Mouse (Mus musculus) heart, postnatal 0 days (tissue): ENCODE measurements at regions not wholly inside any gene's neighbourhood (a gene's known extent, or its start where the extent isn't known, plus 50 kb on each side); places are given as distances from the start of the nearest gene placed in this dataset.

Experiments used
- ATAC-seq: fragments of 200-750 bp; cut with Nextera tagmentation; 2 replicates; pipeline ENCODE4 v1.8.0; 2017; ENCODE audit warnings: low read depth, moderate number of reproducible peaks, moderate library complexity; ENCODE audit not compliant: insufficient read depth
- DNase-seq: peaks from one replicate; pipeline ENCODE4 v3.0.0-alpha.2; 2016; ENCODE audit warnings: low spot score
- H3K27ac ChIP-seq: fragments of 300-500 bp; sonication (generic); 2 replicates; pipeline ENCODE4 v1.5.1; 2014; ENCODE audit warnings: low read depth, mild to moderate bottlenecking
- H3K27me3 ChIP-seq: fragments of 300-500 bp; sonication (generic); 2 replicates; pipeline ENCODE4 v1.6.1; 2014; ENCODE audit warnings: low read length, mixed read lengths; ENCODE audit not compliant: control insufficient read depth, insufficient read depth
- H3K36me3 ChIP-seq: fragments of 300-500 bp; sonication (generic); replicated peaks from 2 replicates; pipeline ENCODE4 v1.6.1; 2014; ENCODE audit warnings: low read length, mixed read lengths; ENCODE audit not compliant: control insufficient read depth, insufficient read depth
- H3K4me1 ChIP-seq: fragments of 300-500 bp; sonication (generic); 2 replicates; pipeline ENCODE4 v1.6.1; 2014; ENCODE audit warnings: antibody characterized with exemption; ENCODE audit not compliant: control insufficient read depth, insufficient read depth
- H3K4me2 ChIP-seq: fragments of 300-500 bp; sonication (generic); 2 replicates; pipeline ENCODE4 v1.6.1; 2014; ENCODE audit warnings: low read depth, mild to moderate bottlenecking, low read length, moderate library complexity
- H3K4me3 ChIP-seq: fragments of 300-500 bp; sonication (generic); 2 replicates; pipeline ENCODE4 v1.5.1; 2014; ENCODE audit warnings: low read depth, low read length
- H3K9ac ChIP-seq: fragments of 300-500 bp; sonication (generic); replicated peaks from 2 replicates; pipeline ENCODE4 v1.6.1; 2014; ENCODE audit warnings: low read depth, low read length, mixed read lengths
- H3K9me3 ChIP-seq: fragments of 300-500 bp; sonication (generic); replicated peaks from 2 replicates; pipeline ENCODE4 v1.6.1; 2016; ENCODE audit warnings: low read length; ENCODE audit not compliant: control insufficient read depth
- CTCF ChIP-seq: IDR thresholded peaks from 2 replicates; pipeline ENCODE4 v1.5.1; 2016; ENCODE audit warnings: antibody characterized with exemption, control low read depth, low read depth
- EP300 ChIP-seq: IDR thresholded peaks from 2 replicates; pipeline ENCODE4 v1.6.1; 2016; ENCODE audit warnings: antibody characterized with exemption, low read depth
- WGBS: fragments of 180-500 bp; shearing (Covaris S2); extraction: QIAGEN DNeasy Blood & Tissue Kit; methylation state at CpG from one replicate; pipeline ENCODE4 v1.1.7; 2014; 5-methylcytosine and 5-hydroxymethylcytosine counted together

- H3K4me2 ChIP-seq, result no peak overlapping the region
- 71% methylated on average over 11 of the region's 11 CpGs for WGBS
- H3K9ac ChIP-seq, result no peak overlapping the region
- no peak overlapping the region for H3K27ac ChIP-seq
- DNase-seq (no peak), ATAC-seq (no peak)
- H3K9me3 ChIP-seq, result no peaks in the 10 kb centered on the region
- H3K4me3 ChIP-seq, result no peak overlapping the region
- H3K36me3 ChIP-seq, result no peaks in the 10 kb centered on the region
- TF ChIP-seq EP300 (no peak), CTCF (no peak)
- H3K4me1 ChIP-seq, result peaks cover 4% of the 10 kb centered on the region; the same call in 1 of the 2 replicates
- no peaks in the 10 kb centered on the region for H3K27me3 ChIP-seq
Measured at GRCm38 (mm10) chr12:54442408-54442807, 214.0 kb downstream of the Sptssa start.

- Histone ChIP-seq H3K4me3 (no peak overlapping the region), H3K4me1 (peaks cover 4% of the 10 kb centered on the region; the same call in 1 of the 2 replicates), H3K27me3 (no peaks in the 10 kb centered on the region), H3K9ac (no peak overlapping the region), H3K4me2 (no peak overlapping the region), H3K27ac (no peak overlapping the region), H3K36me3 (no peaks in the 10 kb centered on the region), H3K9me3 (no peaks in the 10 kb centered on the region)
- DNase-seq, result no peak
- WGBS, result 82% methylated on average over 6 of the region's 6 CpGs
- TF ChIP-seq CTCF (no peak), EP300 (no peak)
- ATAC-seq, result no peak
Measured at GRCm38 (mm10) chr12:54440851-54441593, 215.4 kb downstream of the Sptssa start.

- Histone ChIP-seq H3K36me3 (no peaks in the 10 kb centered on the region), H3K4me3 (no peak overlapping the region), H3K9me3 (no peaks in the 10 kb centered on the region), H3K9ac (no peak overlapping the region), H3K4me1 (peaks cover 4% of the 10 kb centered on the region; the same call in 1 of the 2 replicates), H3K27ac (no peak overlapping the region), H3K4me2 (no peak overlapping the region), H3K27me3 (no peaks in the 10 kb centered on the region)
- 87% methylated on average over 4 of the region's 4 CpGs for WGBS
- ATAC-seq, result no peak
- TF ChIP-seq CTCF, result no peak
- no peak for DNase-seq
Measured at GRCm38 (mm10) chr12:54438793-54439192, 217.6 kb downstream of the Sptssa start.

- Histone ChIP-seq H3K27me3 (no peaks in the 10 kb centered on the region), H3K4me3 (no peak overlapping the region), H3K9me3 (no peaks in the 10 kb centered on the region), H3K27ac (no peak overlapping the region), H3K4me1 (no peaks in the 10 kb centered on the region), H3K4me2 (no peak overlapping the region), H3K36me3 (no peaks in the 10 kb centered on the region), H3K9ac (no peak overlapping the region)
- DNase-seq, result no peak
- 77% methylated on average over 6 of the region's 6 CpGs for WGBS
- TF ChIP-seq CTCF (no peak), EP300 (no peak)
- no peak for ATAC-seq
Measured at GRCm38 (mm10) chr12:54425236-54425635, 221.6 kb upstream of the Egln3 start.

DNA sequence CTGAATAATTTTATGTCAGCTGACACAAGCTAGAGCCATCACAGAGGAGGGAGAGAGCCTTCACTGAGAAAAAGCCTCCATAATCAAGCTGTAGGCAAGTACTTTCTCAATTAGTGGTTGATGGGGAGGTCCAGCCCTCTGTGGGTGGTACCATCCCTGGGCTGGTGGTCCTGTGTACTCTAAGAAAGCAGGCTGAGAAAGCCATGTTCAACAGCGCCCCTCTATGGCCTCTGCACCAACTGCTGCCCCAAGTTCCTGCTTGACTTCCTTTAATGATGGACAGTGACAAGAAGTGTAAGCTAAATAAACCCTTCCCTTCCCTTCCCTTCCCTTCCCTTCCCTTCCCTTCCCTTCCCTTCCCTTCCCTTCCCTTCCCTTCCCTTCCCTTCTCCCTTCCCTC is 211.2 kb upstream of the Egln3 start:
- DNase-seq, result no peak
- Histone ChIP-seq H3K36me3 (no peaks in the 10 kb centered on the region), H3K27me3 (0 out of 2 replicates have a peak, but pooled peaks cover 3% of the 10 kb centered on the region), H3K4me2 (no peak overlapping the region), H3K4me1 (no peaks in the 10 kb centered on the region), H3K27ac (no peak overlapping the region), H3K9me3 (no peaks in the 10 kb centered on the region), H3K4me3 (no peak overlapping the region), H3K9ac (no peak overlapping the region)
- no peak for TF ChIP-seq EP300
- TF ChIP-seq CTCF, result no peak
- ATAC-seq, result no peak
- 57% methylated on average over 1 of the region's 1 CpGs for WGBS

GRCm38 (mm10) chr12:54414201-54414600 is 210.5 kb upstream of the Egln3 start:
- Histone ChIP-seq H3K9ac (no peak overlapping the region), H3K27ac (no peak overlapping the region), H3K27me3 (0 out of 2 replicates have a peak, but pooled peaks cover 3% of the 10 kb centered on the region), H3K36me3 (no peaks in the 10 kb centered on the region), H3K4me1 (no peaks in the 10 kb centered on the region), H3K4me2 (no peak overlapping the region), H3K4me3 (no peak overlapping the region), H3K9me3 (no peaks in the 10 kb centered on the region)
- DNase-seq (no peak), ATAC-seq (no peak)
- 81% methylated on average over 5 of the region's 5 CpGs for WGBS
- TF ChIP-seq EP300 (no peak), CTCF (no peak)
